Mouse (Mus musculus): ENCODE measurements around the gene Cdh13. TPM values are rescaled to one million over a fixed set of nuclear protein-coding genes. Genes with fewer than 3 reads are reported as not detected.

Gene Cdh13
- total RNA-seq, 2 experiments from 2014 or later, result 182 to 194 TPM

DNA sequence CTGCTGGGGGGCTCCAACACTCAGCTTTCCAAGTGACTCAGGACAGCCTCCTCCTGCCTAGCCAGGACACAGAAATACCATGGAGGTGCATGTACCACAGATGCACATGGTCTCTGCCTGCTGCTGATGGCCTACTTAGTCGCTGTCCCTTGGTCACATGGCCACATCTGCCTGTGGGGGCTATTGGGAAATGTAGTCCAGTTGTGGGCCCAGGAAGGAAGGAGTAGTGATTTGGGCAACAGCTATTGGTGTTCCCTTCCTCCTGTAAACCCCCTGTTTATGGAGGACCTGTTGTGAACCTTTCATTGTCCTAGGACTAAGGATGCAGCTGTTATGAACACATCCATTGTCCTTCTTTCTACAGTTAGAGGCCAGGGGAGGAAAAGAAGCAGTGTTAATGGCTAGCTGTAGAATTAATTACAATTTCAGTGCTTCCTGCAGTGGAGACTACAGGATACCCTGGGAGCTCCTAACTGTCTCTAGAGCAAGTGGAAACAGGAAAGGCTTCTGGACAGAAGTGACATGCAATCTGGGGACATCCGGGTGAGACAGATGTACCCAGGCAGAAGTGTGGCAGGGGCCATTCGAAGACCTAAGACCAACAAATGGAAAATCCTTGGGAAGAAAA lies 150.1 kb downstream of the Cdh13 start:
- DNase-seq, result no peak
- intact Hi-C loops (cut with DNase I), result loop anchor here (5.0 kb wide), 1 partner anchor 36 kb away; no protein-coding TSS in a partner anchor

DNA sequence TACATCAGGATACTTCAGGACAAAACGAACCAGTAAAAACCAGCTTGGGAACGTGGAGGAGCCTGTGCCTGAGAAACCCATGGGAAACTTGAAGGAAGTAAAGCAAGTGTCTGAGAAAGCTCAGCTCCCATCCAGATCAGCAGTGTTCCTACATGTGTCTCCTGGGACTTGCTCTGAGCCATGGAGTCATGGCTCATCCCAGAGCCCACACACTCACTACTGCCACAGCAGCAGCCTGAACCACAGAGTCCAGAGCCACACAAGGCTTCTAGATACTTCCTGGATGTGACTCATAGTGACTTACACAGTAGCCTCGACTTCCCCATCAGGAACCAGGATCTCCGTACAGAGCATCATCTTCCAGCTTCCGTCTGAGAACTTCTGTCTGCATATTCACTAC lies 153.2 kb downstream of the Cdh13 start:
- no peak for DNase-seq
- intact Hi-C loops (cut with DNase I), result no loop called here

DNA sequence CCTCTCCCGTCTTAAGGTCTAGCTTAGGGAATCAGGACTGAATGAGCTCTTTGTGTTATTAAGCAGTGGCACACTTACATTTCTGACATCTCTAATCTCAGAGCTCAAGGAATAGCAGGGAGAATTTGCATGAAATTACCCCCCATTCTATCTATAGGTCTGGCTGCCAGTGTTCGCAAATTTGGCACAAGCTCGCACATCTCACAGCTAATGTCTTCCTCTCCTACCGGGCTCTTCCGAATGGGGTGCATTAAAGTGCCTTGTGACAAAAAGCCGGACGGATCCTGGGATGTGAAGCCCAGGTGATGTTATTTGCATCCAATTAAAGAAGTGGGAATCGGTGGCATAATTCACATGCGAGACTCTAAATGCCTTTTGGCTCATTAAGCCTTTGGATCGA lies 153.6 kb downstream of the Cdh13 start:
- intact Hi-C loops (cut with DNase I), result no loop called here
- no peak for DNase-seq

DNA sequence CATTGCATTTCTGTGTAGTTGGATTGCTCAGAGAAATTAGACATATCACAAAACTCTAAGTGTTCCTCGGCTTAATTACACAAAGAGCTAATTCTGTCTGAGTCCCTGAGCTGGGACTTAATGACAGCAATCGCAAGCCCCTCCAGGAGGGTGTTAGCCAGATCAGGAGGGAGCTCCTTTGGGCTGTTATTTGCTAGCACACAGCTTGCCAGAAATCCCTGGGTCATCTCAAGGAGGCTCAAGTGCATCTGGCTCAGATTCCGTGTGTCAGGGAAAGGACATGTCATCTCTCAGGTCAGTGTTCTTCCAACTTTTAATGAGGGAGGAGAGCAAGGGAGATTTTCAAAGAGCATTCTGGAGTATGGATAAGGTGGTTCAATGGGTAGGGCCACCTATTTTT lies 154.3 kb downstream of the Cdh13 start:
- intact Hi-C loops (cut with DNase I), result no loop called here
- DNase-seq, result peak; percentile 21 to 64

DNA sequence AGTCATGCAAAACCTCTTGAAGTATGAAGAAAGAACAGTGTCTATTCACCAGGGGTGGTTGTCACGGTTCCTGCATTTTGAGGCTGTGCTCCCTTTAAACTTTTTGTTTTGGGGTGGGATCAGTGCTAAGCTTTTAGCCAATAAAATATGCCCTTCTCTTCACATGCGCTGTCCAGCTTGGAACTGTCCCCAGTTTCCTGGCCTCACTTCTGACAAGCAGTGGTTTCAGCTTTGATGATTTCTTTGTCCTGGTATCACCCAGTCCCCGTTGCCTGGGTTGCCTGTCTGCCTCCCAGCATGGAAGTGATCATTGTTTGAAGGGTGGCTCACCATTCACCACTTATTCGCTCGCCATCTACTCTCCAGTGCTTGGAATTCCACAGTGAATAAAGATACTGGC lies 156.3 kb downstream of the Cdh13 start:
- peak; percentile 14 to 61 for DNase-seq
- intact Hi-C loops (cut with DNase I), result loop anchor here (2.0 to 5.0 kb wide), 3 partner anchors 153 to 508 kb away; no protein-coding TSS in a partner anchor

DNA sequence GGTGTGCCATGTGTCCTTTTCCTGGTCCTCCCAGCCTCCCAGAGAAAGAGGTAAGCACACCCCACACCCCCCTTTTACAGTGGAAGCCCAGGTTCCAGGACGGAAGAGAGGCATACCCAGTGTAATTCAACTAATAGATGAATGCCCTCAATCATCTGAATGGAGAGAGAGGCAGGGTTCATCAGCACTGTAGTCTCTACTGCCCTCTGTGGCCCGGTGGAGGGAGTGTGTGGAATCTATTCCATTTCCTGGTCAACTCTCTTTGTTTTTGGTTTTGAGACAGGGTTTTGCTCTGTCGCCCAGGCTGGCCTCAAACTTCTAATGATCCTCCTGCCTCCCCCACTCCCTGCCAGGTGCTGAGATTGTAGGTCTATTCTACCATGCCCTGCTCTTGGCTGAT lies 159.8 kb downstream of the Cdh13 start:
- DNase-seq, result peak in 1 of 2 experiments; percentile 37
- intact Hi-C loops (cut with DNase I), result loop anchor here (5.0 kb wide), 2 partner anchors 409 to 511 kb away; no protein-coding TSS in a partner anchor

DNA sequence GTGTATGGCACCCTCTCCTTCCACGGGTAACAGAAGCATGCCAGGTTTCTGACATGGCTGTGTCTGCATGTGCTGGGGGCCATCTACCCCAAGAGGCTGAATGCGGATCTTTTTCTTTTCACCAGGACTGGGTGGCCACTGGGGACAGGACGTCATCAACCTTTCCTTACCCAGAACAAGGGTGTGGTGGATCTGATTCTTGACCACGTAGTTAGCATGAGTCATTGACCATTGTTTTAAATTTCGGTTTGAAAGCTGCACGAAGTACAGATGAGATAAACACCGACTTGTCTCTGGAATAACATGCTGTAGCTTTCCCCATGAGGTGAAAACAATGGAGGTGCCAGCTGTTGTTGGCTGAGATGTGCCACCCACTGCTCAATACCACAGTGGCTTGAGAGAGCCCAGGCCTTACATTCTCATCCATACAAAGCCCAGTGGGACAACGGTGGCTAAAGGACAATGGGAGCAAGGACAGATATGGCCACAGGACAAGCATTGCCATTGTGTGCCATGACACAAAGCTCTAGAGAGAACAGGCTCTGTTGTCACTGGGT lies 161.2 kb downstream of the Cdh13 start:
- DNase-seq, result no peak
- intact Hi-C loops (cut with DNase I), result loop anchor here (5.0 kb wide), 3 partner anchors 63 to 512 kb away; no protein-coding TSS in a partner anchor

DNA sequence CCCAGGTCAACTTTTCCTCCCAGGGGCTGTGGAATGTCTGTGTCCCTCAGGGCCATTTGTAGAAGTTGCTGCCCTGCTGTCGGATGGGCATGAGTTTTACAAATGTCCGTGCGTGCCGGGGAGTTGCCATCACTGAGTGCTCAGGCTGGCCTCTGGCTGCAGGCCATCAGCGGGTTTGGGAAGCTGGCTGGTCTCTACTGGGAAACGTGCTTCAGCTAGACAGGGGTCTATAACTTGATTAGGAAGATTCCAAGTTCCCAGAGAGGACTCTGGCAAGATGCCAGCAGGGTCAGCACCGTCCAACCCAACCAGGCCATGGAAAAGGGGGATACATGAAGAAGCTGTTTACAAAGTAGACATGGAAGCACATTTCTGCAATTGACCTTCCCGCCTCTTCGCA lies 163.0 kb downstream of the Cdh13 start:
- DNase-seq, result no peak
- intact Hi-C loops (cut with DNase I), result loop anchor here (5.0 kb wide), 1 partner anchor 61 kb away; no protein-coding TSS in a partner anchor

DNA sequence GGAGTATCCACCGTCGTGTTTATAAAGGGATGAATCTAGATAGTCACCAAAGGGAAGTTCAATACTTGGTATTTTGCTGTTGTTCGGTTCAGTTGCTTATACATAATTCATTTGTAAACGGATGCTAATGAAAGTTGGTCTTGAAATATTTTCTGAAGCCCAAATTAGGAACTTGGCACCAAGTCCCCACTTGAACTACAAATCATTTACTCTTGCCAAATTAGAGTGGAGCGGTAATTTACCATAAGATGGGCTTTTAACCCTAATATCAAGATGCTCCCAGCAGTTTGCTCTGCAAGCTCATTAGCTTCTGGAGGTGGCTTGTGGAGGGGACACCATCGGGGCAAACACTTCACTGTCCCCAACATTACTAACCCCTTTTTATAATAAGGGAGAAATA lies 164.5 kb downstream of the Cdh13 start:
- DNase-seq, result no peak
- intact Hi-C loops (cut with DNase I), result loop anchor here (5.0 kb wide), 1 partner anchor 59 kb away; no protein-coding TSS in a partner anchor

DNA sequence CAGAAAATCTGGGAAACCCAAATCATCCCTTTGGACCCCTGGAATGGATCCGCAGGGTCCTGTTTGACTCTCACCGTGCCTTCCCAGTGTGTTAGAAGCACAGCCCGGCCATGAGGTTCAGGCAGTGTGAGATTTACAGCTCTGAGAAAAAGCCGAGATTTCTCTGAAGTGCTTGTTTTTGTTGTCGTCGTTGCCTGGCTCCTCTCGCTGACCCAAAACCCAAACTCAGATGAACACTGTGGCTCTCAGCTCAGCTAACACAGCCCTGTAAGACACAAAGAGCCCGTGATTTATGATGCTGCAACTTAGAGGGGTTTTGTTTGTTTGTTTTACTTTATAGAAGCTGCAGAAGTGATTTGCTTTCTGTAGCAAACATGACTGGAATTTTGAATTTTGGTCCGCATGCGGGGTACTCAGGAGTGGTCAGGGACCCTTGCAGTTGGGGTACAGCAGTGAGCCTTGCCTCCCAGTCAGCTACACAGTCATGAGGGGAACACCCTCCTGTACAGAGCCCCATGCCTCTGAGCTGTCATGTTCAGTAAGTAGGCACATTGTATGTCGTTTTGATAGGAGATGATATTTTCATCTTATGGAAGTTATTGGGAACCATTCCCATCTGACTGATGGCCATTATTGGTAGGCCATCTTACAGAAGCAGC lies 169.0 kb downstream of the Cdh13 start:
- intact Hi-C loops (cut with DNase I), result no loop called here
- no peak for DNase-seq

DNA sequence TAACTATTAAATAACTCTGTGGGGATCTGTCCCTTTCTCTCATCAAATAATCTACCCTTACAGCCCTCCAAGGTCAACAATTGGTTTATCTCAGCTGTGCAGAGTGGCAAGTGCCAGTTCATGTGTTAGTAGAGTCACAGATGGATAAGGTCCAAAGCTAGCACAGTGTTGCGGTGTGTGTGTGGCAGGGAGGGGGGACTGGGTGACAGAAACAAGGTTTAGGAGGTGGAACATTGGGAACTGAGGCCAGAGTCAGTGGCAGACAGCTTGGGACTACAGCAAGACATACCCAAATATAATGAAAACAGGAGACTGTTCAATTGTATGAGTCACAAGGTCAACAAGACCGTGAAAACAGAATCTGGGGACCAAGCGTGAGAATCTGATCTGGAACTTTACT lies 171.7 kb downstream of the Cdh13 start:
- DNase-seq, result no peak
- intact Hi-C loops (cut with DNase I), result no loop called here

DNA sequence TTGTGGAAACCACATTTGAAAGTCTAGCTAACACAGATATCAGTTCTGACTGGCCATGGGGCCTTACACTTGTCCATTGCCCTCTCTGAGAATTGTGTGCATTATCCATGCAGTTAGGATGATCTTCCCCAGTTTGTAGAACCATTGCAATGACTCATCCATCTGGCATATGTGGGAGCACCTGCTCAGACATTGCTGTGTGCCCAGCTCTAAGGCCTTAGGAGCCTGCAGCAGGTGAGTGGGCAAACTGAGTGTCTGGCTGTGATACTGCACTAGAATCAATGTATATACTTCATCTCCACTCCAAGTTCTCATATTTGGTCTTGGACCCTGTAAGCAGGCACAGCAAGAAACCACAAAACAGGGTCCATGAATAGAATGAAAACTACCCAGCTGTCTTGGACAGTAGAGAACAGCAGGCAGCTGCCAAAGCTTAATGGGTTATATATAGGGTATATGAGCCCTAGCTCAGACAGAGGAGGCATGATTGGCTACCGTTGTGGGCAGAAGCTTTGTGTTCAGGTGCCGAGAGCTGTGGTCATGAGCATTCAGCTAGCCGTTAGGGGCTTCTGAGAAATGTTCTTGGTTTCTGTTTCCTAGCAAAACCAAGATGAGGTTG lies 181.9 kb downstream of the Cdh13 start:
- intact Hi-C loops (cut with DNase I), result no loop called here
- DNase-seq, result no peak

DNA sequence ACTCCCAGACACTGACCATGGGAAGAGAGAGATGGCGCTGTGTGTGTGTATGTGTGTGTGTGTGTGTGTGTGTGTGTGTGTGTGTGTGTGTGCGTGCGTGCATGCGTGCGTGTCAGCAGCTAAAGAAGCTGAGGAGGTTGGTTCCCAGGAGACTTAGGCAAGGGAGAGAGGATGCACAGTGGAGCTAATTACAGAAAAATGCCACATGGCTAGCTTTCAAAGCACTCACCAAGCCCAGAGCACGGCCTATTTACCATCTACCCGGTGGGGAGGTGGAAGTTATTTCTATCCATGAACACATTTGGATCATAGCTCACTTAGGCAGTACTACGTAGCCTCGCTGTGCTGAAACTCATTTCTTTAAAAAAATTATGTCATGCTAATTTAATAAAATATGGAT lies 194.1 kb downstream of the Cdh13 start:
- DNase-seq, result peak in 1 of 2 experiments; percentile 4
- intact Hi-C loops (cut with DNase I), result no loop called here

DNA sequence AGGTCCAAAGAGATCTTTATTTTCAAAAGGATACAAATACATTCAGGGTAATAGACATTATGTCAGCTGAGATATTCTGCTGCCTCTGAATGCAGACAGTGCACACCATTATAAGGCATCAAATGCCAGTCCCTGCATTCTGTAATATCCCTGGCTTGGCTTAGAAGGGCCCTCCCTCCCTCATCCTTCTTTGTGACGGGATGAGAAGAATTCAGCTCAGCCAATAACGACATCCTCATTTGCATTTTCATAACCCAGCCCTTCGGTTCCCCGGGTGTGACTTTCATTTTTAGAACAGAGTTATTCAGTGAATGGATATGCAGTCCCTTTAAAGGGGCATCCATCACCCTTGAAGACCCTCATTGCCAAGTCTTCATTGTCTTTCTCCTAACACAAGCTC lies 205.2 kb downstream of the Cdh13 start:
- DNase-seq, result no peak
- intact Hi-C loops (cut with DNase I), result no loop called here

DNA sequence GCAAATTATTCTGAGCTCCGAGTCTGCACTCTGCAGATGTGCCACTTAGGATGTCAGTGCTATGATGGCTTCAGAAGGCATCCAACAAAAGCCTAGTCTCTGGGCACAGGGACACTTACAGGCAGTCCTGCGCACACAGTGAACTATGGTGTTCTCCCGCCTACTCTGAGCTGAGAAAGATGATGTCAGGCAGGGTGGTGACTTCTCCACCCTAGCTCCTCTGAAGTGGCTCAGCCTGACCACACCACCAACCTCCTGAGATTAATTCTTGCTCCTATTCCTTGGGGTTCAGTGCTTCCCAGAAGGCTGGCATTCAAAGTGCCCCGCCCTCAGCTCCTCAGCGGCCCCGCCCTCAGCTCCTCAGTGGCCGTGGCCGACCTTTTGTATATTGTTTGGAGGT lies 219.0 kb downstream of the Cdh13 start:
- intact Hi-C loops (cut with DNase I), result no loop called here
- DNase-seq, result no peak

DNA sequence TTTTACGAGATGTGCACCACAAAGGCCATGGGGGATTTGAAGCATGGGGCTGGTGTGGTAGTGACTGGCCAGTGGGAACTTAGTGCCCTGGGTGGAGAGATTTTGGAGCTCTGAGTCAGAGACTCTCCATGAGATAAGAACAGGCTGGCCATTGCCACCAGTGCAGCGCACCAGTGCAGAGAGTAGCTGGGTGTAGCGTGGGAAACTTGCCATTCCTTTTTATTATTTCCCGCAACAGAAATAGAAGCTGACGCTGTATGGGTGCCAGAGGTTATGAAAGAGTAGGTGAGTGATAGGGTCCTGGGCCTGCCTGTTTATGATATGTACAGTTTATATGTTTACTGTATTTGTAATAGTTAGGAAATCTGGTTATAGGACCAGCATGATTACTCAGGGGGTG lies 225.9 kb downstream of the Cdh13 start:
- peak in 1 of 2 experiments; percentile 15 for DNase-seq
- intact Hi-C loops (cut with DNase I), result loop anchor here (5.0 kb wide), 1 partner anchor 62 kb away; no protein-coding TSS in a partner anchor

DNA sequence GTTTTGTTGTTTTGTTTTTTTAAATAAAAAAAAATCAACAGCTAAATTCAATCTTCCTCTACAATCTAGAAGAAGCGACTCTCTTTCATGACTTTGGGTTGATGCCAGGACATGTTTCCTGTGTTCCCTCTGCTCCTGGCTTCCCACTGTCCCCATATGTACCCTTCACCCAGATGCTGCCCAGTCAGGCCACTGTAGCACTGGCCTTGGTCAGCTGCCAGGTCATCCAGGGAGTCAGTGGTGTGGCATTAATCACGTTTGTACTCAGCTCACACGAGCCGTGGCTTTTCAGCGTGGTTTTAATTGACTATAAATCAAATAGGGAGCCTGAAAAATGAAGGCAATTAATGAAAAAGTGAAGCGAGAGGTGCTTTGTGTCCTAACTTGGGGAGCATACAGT lies 229.7 kb downstream of the Cdh13 start:
- intact Hi-C loops (cut with DNase I), result no loop called here
- peak; percentile 4 to 20 for DNase-seq

DNA sequence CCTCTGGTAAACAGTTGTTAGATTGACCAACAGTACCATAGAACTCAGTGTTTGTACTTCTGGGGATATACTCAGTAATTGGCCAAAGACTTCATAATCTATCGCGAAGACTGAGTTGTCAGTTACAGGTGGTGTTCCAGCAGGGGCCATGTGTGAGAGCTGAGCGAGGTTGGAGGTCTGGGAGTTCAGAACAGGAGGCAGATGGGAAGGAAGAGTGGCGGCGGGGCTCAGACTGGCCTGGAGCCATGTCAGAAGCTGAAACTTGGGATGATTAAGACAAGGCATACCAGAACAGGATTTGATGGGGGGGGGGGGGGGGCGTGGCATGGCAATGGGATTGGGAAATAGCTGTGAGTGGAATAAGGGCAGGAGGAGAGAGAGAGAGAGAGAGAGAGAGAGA lies 232.1 kb downstream of the Cdh13 start:
- DNase-seq, result no peak
- intact Hi-C loops (cut with DNase I), result no loop called here

DNA sequence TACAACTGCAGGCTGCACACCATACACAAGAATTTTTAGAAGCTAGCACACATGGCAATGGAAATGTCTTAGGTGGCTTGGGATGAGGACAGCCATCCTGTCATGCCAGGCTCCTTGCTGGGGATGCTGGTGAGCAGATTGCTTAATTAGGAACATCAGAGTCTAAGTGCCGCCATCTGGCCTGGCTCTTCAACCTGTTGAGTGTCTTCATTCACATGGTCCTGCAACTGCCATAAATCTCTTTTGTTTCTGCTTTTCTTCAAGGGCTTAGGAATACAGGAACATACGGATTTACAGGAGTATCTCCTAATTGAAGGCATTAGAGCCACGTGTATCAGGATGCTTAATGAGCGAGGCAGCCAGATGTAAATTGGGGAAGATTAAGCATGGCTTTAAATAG lies 233.5 kb downstream of the Cdh13 start:
- no peak for DNase-seq
- intact Hi-C loops (cut with DNase I), result no loop called here

DNA sequence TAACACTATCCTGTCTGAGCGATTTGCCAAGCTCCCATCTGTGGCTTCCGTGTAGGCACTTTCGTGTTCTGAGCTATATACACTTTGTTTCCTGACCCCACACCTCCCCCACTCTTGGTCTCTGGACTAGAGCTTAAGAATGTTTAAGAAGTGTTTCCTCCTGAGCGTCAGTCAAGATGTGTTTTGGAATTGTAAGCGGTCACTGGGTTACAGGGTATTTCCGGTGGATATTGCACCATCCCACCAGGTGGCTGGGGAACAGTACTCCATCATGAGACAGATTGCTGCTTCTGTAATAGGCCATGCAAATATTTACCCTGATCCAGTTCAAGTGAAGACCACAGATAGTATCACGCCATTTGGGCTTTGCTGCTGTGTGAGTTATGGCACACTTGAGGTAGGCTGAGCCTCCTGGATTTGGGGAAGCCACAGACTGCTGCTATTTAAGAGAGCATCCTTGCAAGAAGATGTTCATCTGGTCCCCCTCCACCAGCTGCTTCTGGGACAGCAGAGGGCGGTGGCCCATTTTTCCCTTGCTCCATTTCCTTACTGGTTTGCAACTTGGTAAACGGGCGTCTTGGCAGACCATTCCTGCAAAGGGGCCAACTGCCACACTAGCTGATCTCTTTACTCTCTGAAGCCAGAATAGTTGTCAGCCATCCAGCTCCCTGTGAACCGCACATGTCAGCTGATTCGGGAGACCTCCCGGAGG lies 234.7 kb downstream of the Cdh13 start:
- intact Hi-C loops (cut with DNase I), result no loop called here
- peak; percentile 24 to 52 for DNase-seq

DNA sequence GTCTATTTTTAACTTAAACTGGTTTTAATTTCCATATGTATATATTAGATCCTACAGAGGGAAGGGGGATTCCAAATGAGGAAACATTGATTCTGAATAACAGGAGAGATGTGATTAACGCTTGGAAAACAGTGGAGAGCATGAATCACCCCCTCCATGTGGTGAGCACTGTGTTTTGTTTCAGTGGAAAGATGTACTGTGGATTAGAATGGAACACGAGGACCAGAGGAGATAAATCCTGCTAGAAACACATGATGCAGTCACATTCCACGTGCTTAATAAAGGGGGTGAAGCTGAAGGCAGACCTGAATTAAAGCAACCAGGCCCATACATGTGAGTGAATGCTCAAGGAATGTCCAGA lies 235.2 kb downstream of the Cdh13 start:
- intact Hi-C loops (cut with DNase I), result no loop called here
- no peak for DNase-seq
